Mouse (Mus musculus): Measurements from ENCODE around the gene Gmeb2. TPM values are rescaled to one million over a fixed set of nuclear protein-coding genes. Genes with fewer than 3 reads are reported as not detected.

Gene Gmeb2
- polyA plus RNA-seq, 1 experiment from 2014 or later, result 21.6 TPM

DNA sequence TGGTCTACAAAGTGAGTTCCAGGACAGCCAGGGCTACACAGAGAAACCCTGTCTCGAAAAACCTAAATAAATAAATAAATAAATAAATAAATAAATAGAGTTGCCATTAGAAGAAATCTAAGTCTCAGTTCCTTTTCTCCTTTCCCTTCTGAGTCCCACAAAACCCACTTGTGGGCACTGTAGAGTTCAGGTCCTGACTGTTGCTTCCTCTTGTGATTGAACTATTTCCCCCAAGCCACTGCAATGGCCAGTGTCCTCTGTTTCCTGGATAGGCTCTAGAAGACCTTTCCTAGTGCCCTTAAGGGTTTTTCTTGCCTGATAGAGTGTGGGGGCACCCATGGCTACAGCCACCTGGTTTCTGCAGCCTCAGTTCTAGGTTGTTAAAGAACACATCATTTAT is 17.1 kb upstream of the Gmeb2 start:
- Histone ChIP-seq H3K27ac (no peak overlapping the region), H3K4me3 (no peak overlapping the region), H3K36me3 (replicated peaks) (peaks cover 47% of the 10 kb centered on the region), H3K9me3 (no peaks in the 10 kb centered on the region), H3K27me3 (ENCODE audit: poor library complexity, severe bottlenecking) (peaks cover 42% of the 10 kb centered on the region), H3K4me1 (peaks cover 8% of the 10 kb centered on the region)
- WGBS, result 78% methylated on average over 1 of the region's 1 CpGs
- DNase-seq (ENCODE audit: extremely low spot score, low spot score), result no peak

DNA sequence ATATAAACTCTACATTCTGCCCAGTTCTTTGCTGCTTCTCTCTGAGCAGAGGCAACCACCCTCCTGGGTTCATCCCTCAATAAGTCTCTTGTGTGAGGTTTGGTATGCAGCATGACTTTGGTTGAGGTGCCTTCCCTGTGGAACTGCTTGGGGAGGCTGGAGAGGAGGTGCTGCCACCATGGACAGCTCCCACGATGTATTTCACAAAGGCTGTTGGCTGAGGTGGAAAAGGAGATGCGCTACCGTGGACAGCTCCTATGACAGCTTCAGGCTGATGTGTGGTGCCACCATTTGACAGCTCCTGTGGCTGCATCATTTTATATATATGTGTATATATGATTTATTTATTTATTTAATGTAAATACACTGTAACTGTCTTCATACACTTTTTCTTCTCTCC is 14.2 kb upstream of the Gmeb2 start:
- no peak overlapping the region for H3K4me3 ChIP-seq
- H3K4me1 ChIP-seq, result peaks cover 3% of the 10 kb centered on the region
- 28% methylated on average over 3 of the region's 3 CpGs for WGBS
- H3K36me3 ChIP-seq (replicated peaks), result peaks cover 37% of the 10 kb centered on the region
- peaks cover 21% of the 10 kb centered on the region for H3K27me3 ChIP-seq (ENCODE audit: poor library complexity, severe bottlenecking)
- DNase-seq (ENCODE audit: extremely low spot score, low spot score), result no peak
- H3K9me3 ChIP-seq, result no peaks in the 10 kb centered on the region
- H3K27ac ChIP-seq, result no peak overlapping the region

DNA sequence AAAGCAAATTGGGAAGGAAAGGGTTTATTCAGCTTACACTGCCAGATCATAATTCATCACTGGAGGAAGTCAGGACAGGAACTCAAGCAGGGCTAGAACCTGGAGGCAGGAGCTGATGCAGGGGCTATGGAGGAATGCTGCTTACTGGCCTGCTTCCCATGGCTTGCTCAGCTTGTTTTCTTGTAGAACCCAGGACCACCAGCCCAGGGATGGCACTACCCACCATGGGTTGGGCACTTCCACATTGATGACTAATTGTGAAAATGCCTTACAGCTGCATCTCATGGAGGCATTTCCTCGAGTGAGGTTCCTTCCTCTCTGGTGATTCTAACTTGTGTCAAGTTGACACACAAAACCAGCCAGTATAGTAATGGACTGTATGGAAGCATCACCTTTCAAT is 3.1 kb upstream of the Gmeb2 start:
- H3K27ac ChIP-seq, result no peak overlapping the region
- 79% methylated on average over 1 of the region's 1 CpGs for WGBS
- no peaks in the 10 kb centered on the region for H3K27me3 ChIP-seq (ENCODE audit: poor library complexity, severe bottlenecking)
- H3K4me1 ChIP-seq, result peaks cover 25% of the 10 kb centered on the region
- H3K36me3 ChIP-seq (replicated peaks), result peaks cover 14% of the 10 kb centered on the region
- no peaks in the 10 kb centered on the region for H3K9me3 ChIP-seq
- H3K4me3 ChIP-seq, result no peak overlapping the region
- DNase-seq (ENCODE audit: extremely low spot score, low spot score), result no peak

DNA sequence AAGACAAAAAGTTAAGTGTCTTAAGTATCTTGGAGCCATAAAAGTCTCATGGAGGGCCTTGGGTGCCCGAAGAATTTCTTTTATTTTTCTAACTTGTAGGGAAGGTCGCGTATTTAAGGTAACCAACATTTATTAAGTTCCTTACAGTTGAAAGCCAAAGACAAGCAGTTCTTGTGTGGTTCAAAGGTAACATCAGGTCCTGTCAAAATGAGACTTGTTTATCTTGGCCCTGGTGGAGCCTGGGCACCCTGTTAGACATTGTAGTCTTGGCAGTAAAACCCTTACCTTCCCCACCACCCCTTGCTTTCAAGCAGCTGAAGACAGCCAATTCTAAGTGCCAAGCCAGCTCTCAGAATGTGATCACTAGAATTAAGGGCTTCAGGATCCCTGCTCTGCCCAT is 856 bp upstream of the Gmeb2 start:
- no peaks in the 10 kb centered on the region for H3K9me3 ChIP-seq
- peak overlapping the region; percentile 75 for H3K4me3 ChIP-seq
- H3K4me1 ChIP-seq, result peaks cover 25% of the 10 kb centered on the region
- H3K27ac ChIP-seq, result 0 out of 2 replicates have a peak overlapping the region, but pooled peaks have one; percentile 98
- no peaks in the 10 kb centered on the region for H3K27me3 ChIP-seq (ENCODE audit: poor library complexity, severe bottlenecking)
- 84% methylated on average over 3 of the region's 3 CpGs for WGBS
- peaks cover 28% of the 10 kb centered on the region for H3K36me3 ChIP-seq (replicated peaks)
- no peak for DNase-seq (ENCODE audit: extremely low spot score, low spot score)

DNA sequence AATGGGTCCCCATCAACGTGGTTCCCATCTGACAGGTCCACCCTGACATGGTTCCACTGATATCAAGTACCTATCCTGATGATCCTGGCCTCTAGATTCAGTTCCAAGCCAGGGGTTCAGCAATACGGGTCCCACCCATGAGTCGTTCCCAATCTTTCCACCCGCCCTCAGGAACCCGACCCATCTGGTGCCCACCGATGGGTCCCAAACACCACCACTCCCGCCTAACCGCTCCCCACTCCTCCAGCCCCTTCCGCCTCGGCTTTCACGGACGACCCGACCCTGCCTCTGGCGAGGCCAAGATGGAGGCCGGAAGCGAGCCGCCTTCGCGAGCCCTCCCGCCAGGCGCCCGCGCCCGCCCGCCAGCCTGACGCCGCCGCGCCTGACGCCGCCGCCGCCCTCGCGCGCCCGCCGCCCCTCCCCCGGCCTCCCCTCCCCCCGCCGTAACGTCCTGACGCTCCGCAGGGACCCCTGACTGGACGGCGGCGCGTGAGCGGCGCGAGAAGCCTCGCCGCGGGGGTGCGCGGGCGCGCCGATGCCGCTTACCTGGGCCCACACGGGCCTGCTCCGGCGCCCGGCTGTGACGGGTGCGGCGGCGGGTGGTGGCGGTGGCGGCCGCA is 387 bp downstream of the Gmeb2 start:
- WGBS, result 2% methylated on average over 56 of the region's 71 CpGs
- peak; percentile 85 for DNase-seq (ENCODE audit: extremely low spot score, low spot score)
- Histone ChIP-seq H3K27me3 (ENCODE audit: poor library complexity, severe bottlenecking) (no peaks in the 10 kb centered on the region), H3K36me3 (replicated peaks) (peaks cover 38% of the 10 kb centered on the region), H3K4me3 (peak overlapping the region; percentile 75), H3K4me1 (peaks cover 25% of the 10 kb centered on the region), H3K27ac (peak overlapping the region; percentile 98), H3K9me3 (no peaks in the 10 kb centered on the region)

DNA sequence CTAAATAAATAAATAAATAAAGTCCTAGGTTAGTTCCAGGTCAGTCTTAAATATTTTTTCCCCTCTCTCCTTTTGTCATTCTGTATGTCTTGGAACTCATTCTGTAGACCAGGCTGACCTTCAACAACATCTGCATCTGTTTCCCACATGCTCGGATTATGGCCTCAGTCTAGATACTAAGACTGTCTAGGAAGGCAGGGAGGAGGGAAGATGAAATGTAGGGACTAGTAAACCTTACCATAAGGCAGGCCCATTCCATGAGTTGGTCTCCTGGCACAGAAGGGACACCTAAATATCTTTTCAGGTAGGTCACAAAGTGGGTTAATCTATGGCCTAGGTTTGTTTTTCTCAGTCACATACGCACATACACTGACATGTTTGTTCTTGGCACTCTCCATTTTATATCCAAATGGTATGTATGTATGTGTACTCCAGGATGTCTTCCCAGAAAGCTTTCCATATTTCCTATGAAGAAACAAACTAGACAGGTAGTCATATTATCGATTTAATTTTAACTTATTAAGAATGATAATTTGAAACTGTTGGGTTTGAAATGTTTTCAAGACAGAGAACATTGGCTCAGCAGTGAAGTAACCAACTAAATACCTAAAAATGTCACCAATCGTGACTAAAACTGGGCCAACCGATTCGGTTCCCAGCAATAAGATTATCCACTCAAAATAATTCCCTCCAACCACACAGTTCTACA is 1.1 kb downstream of the Gmeb2 start:
- peak overlapping the region; percentile 75 for H3K4me3 ChIP-seq
- WGBS, result 62% methylated on average over 6 of the region's 6 CpGs
- H3K27ac ChIP-seq, result peak overlapping the region; percentile 98

DNA sequence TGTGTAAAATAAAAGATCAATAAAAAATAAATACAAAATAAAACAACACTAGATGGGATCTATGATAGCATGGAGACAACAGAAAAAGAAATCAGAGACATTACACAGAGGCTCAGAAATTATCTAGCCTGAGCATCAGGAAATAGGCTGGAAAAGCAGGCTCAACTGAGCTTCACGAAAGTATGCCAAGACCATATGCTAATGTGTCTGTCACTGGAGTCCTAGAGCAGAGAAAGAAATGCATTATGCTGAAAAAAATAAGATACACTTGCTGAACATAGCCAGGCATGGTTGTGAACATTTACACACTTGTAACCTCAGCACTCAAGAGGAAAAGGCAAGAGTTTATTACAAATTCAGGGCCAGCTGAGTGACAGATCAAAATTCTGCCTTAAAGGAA is 7.9 kb downstream of the Gmeb2 start:
- no peaks in the 10 kb centered on the region for H3K9me3 ChIP-seq
- H3K27ac ChIP-seq, result no peak overlapping the region
- no peak for DNase-seq (ENCODE audit: extremely low spot score, low spot score)
- H3K36me3 ChIP-seq (replicated peaks), result peaks cover 89% of the 10 kb centered on the region
- no peak overlapping the region for H3K4me3 ChIP-seq
- H3K27me3 ChIP-seq (ENCODE audit: poor library complexity, severe bottlenecking), result no peaks in the 10 kb centered on the region
- H3K4me1 ChIP-seq, result no peaks in the 10 kb centered on the region
- WGBS, result 98% methylated on average over 1 of the region's 1 CpGs

More for the DNA sequence above, 1.1 kb downstream of the Gmeb2 start:
- H3K27me3 ChIP-seq (ENCODE audit: poor library complexity, severe bottlenecking), result no peaks in the 10 kb centered on the region
- H3K36me3 ChIP-seq (replicated peaks), result peaks cover 45% of the 10 kb centered on the region
- DNase-seq (ENCODE audit: extremely low spot score, low spot score), result no peak
- peaks cover 25% of the 10 kb centered on the region for H3K4me1 ChIP-seq
- no peaks in the 10 kb centered on the region for H3K9me3 ChIP-seq

DNA sequence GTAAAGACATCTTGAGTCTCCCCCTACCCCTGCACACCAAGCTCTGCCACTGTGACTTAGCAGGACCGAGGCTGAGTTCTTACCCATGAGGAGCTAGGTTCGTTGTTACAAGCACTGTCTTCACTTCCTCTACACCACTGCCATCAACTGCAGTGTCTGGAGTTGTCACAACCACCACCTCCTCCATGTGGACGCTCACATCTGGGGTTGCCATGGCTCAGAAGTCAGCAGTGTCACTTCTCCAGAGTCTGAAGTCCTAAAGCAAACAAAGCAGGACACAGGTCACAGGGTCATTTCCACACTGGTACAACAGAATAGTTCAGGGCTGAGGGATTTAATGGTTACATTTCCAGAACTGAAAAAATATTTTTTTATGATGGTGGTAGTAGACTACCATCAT is 10.0 kb downstream of the Gmeb2 start:
- DNase-seq (ENCODE audit: extremely low spot score, low spot score), result no peak

DNA sequence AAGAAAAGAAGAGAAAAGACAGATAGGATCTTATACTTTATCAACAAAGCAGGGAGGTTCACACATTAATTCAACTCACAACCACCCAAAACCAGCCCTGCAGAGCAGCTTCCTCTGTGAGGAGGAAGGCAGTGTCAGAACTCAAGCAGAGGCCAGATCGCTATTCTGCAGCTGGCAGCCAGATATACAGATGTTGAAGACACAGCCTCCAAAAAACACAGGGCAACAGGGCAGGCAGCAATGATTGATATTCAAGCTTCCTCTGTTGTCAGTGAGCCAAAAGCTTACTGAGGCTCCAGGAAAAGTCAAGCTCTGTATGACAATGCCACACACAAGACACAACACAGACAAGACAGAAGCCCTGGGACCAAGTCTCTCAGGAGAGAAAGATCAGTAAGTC is 11.1 kb downstream of the Gmeb2 start:
- peaks cover 87% of the 10 kb centered on the region for H3K36me3 ChIP-seq (replicated peaks)
- H3K4me1 ChIP-seq, result no peaks in the 10 kb centered on the region
- H3K27ac ChIP-seq, result no peak overlapping the region
- H3K4me3 ChIP-seq, result no peak overlapping the region
- H3K9me3 ChIP-seq, result no peaks in the 10 kb centered on the region
- 89% methylated on average over 1 of the region's 1 CpGs for WGBS
- no peaks in the 10 kb centered on the region for H3K27me3 ChIP-seq (ENCODE audit: poor library complexity, severe bottlenecking)
- no peak for DNase-seq (ENCODE audit: extremely low spot score, low spot score)

More for the DNA sequence above, 10.0 kb downstream of the Gmeb2 start:
- Histone ChIP-seq H3K9me3 (no peaks in the 10 kb centered on the region), H3K27ac (no peak overlapping the region), H3K27me3 (ENCODE audit: poor library complexity, severe bottlenecking) (no peaks in the 10 kb centered on the region), H3K4me1 (no peaks in the 10 kb centered on the region), H3K4me3 (no peak overlapping the region), H3K36me3 (replicated peaks) (peaks cover 90% of the 10 kb centered on the region)
- WGBS, result 88% methylated on average over 3 of the region's 3 CpGs

DNA sequence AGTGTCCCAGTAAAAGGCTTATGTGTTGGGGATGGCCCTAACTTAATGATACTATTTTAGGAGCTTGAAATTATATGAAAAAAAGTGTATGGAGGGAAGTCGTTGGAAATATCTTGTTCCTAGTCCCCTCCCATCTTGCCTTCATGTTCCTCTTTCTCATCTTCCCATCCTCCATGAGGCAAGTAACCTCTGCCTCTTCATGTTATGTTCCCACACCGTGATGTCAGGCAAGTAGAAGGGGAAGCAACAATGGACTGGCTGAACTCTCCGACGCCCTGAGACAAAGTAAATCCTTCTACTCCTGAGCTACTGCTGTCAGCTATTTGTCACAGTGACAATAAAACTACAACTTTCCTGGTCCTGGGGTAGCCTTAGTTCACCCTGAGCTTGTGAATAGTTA is 13.2 kb downstream of the Gmeb2 start:
- Histone ChIP-seq H3K9me3 (no peaks in the 10 kb centered on the region), H3K27ac (no peak overlapping the region), H3K27me3 (ENCODE audit: poor library complexity, severe bottlenecking) (no peaks in the 10 kb centered on the region), H3K36me3 (replicated peaks) (peaks cover 92% of the 10 kb centered on the region), H3K4me1 (no peaks in the 10 kb centered on the region), H3K4me3 (no peak overlapping the region)
- 91% methylated on average over 4 of the region's 4 CpGs for WGBS
- no peak for DNase-seq (ENCODE audit: extremely low spot score, low spot score)

DNA sequence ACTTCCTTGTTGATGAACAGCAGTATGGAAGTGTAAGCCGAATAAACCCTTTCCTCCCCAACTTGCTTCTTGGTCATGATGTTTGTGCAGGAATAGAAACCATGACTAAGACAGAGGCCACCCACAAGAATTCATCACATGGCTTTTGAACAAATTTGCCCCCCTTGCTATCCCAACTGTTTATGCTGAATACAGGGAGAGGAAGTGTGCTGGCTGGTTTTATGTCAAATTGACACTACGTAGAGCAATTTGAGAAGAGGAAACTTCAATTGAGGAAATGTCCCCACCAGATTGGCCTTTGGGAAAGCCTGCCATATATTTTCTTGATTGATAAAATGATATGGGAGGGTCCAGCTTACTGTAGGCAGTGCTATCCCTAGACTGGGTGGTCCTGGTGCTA is 14.0 kb downstream of the Gmeb2 start:
- Histone ChIP-seq H3K4me3 (no peak overlapping the region), H3K27me3 (ENCODE audit: poor library complexity, severe bottlenecking) (no peaks in the 10 kb centered on the region), H3K4me1 (no peaks in the 10 kb centered on the region), H3K9me3 (no peaks in the 10 kb centered on the region), H3K27ac (no peak overlapping the region), H3K36me3 (replicated peaks) (peaks cover 92% of the 10 kb centered on the region)
- WGBS, result 100% methylated on average over 2 of the region's 2 CpGs
- DNase-seq (ENCODE audit: extremely low spot score, low spot score), result no peak

DNA sequence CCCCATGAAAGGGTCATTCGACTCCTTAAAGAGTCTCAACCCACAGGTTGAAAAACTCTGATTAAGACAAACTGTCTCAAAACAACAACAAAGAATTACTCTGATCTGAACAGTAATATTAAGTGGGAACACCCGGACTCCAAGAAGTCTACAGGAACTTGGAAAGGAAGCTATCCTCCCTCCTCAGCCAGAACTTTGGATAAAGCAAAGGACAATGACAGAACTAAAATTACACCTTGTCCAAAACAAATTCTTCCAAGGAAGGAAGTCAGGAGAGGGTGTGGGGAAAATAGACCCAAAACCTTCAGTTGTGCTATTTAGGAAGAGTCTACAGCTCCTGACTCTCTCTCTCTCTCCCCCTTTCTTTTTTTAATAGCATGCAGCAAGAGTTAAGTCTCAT is 15.7 kb downstream of the Gmeb2 start:
- H3K9me3 ChIP-seq, result no peaks in the 10 kb centered on the region
- H3K27me3 ChIP-seq (ENCODE audit: poor library complexity, severe bottlenecking), result no peaks in the 10 kb centered on the region
- no peak overlapping the region for H3K4me3 ChIP-seq
- no peak overlapping the region for H3K27ac ChIP-seq
- H3K4me1 ChIP-seq, result no peaks in the 10 kb centered on the region
- H3K36me3 ChIP-seq (replicated peaks), result peaks cover 92% of the 10 kb centered on the region
- DNase-seq (ENCODE audit: extremely low spot score, low spot score), result no peak
- WGBS, result 83% methylated on average over 2 of the region's 2 CpGs

DNA sequence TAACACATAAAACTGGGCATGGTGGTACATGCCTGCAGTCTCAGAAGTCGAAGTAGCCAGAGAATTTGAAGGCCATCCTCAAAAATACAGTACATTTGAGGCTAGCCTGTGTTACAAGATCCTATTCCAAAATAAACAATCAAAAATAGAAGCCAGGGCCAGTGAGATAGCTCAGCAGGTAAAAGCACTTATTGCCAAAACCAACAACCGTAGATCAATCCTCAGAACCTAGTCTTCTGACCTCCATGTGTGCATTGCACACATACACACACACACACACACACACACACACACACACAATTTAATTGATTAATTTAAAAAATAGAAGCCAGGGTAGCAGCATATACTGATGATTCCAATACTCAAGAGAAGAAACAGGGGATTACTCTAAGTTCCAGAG is 21.0 kb downstream of the Gmeb2 start:
- 97% methylated on average over 2 of the region's 2 CpGs for WGBS
- Histone ChIP-seq H3K9me3 (no peaks in the 10 kb centered on the region), H3K27ac (no peak overlapping the region), H3K36me3 (replicated peaks) (peaks cover 94% of the 10 kb centered on the region), H3K27me3 (ENCODE audit: poor library complexity, severe bottlenecking) (no peaks in the 10 kb centered on the region), H3K4me3 (no peak overlapping the region), H3K4me1 (no peaks in the 10 kb centered on the region)
- no peak for DNase-seq (ENCODE audit: extremely low spot score, low spot score)

Measured in forebrain, embryonic 10.5 days (tissue).